Mouse (Mus musculus) thymus, adult 2 months (tissue): ENCODE data around the gene Fam214a. TPM values are rescaled to one million over a fixed set of nuclear protein-coding genes. Genes with fewer than 3 reads are reported as not detected.

Experiments used
- DNase-seq: peaks from one replicate; pipeline ENCODE4 v3.0.0; 2021
- H3K27ac ChIP-seq: fragments of 200-500 bp; 2 replicates; pipeline ENCODE4 v1.5.1; 2012; ENCODE audit warnings: low read length, control low read depth; ENCODE audit not compliant: control insufficient read depth, insufficient read depth
- H3K27me3 ChIP-seq: fragments of 200-500 bp; 2 replicates; pipeline ENCODE4 v1.6.1; 2012; ENCODE audit warnings: mild to moderate bottlenecking, low read length, moderate library complexity, mixed read lengths; ENCODE audit not compliant: control insufficient read depth, insufficient read depth
- H3K36me3 ChIP-seq: fragments of 200-500 bp; 2 replicates; pipeline ENCODE4 v1.6.1; 2012; ENCODE audit warnings: mild to moderate bottlenecking, low read length, moderate library complexity; ENCODE audit not compliant: control insufficient read depth, insufficient read depth
- H3K4me1 ChIP-seq: fragments of 200-500 bp; replicated peaks from 2 replicates; pipeline ENCODE4 v1.6.1; 2012; ENCODE audit warnings: low read length; ENCODE audit not compliant: control insufficient read depth, insufficient read depth
- H3K4me3 ChIP-seq: fragments of 200-500 bp; 2 replicates; pipeline ENCODE4 v1.5.1; 2012; ENCODE audit warnings: mild to moderate bottlenecking, low read length, control low read depth, moderate library complexity; ENCODE audit not compliant: control insufficient read depth, insufficient read depth
- CTCF ChIP-seq: fragments of 200-500 bp; IDR thresholded peaks from 2 replicates; pipeline ENCODE4 v1.5.1; 2012; ENCODE audit warnings: mild to moderate bottlenecking, control low read depth, low read length, moderate library complexity, borderline replicate concordance; ENCODE audit not compliant: control insufficient read depth, poor library complexity, insufficient read depth; ENCODE audit errors: extremely low read depth
- POLR2A ChIP-seq: fragments of 200-500 bp; IDR thresholded peaks from 2 replicates; pipeline ENCODE4 v1.6.1; 2012; ENCODE audit warnings: mild to moderate bottlenecking, low read length, control low read depth, moderate library complexity; ENCODE audit not compliant: control insufficient read depth, poor library complexity, insufficient read depth; ENCODE audit errors: extremely low read depth
- WGBS: fragments of 180-500 bp; shearing (Covaris S2); methylation state at CpG from one replicate; pipeline ENCODE4 v1.1.7; 2018; 5-methylcytosine and 5-hydroxymethylcytosine counted together
- polyA plus RNA-seq: library from polyadenylated mRNA; depleted of rRNA; stranded (reverse); fragments of >200 nt; gene quantifications from 2 replicates; pipeline ENCODE4 v1.2.3, GENCODE M21; 2012

Fam214a gene
- polyA plus RNA-seq, 1 experiment = 13.6 TPM

DNA sequence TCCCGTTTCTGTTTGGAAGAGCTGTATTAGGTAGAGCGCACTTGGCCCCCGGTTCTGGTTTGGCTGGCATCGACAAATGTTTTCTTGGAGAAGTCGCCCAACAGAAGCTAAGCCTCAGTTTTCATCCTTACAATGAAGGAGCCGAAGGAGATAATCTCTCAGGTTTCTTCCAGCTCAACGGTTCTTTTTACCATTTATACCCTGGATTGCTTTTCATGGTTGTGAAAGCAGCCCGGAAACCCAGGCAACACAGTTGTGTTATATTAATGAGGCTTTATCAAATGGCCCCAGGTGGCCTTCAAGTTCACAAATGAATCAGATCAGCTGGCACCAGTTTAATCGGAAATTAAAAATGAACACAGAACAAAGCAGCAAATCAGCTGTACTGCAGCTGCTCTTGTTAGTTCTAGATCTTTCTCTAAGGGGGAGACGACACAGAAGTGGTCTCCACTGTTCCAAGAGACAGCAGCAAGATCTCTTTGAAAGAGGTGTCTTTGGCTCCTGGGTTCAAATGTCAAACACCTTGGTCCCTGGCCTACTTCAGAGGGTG lies 27.4 kb upstream of the Fam214a start:
- Histone ChIP-seq H3K4me1 (no peaks in the 10 kb centered on the region), H3K27me3 (no peaks in the 10 kb centered on the region), H3K27ac (no peak overlapping the region), H3K4me3 (no peak overlapping the region), H3K36me3 (no peaks in the 10 kb centered on the region)
- WGBS = 92% methylated on average over 10 of the region's 10 CpGs
- DNase-seq = no peak
- TF ChIP-seq POLR2A = no peak
- TF ChIP-seq CTCF = no peak

DNA sequence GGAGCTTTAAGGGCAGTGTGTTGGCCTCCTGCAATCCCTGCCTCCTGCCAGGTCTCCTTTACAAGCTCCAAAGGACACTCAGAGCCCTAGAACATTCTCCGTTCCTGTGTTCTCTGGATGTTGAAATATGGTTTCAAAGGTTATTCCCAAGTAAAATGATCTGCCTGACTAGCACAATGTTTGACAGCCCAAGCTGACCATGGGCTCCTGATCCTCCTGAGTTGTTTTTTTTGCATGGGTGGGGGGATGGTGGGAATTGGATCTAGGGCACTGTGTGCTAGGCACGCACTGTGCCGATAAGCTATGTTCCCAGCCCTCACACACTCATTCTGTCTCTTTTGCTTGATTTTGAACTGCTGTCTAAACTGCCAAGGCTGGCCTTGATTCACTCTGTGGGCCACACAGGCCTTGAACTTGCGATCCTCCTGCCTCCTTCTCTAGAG lies 22.7 kb upstream of the Fam214a start:
- TF ChIP-seq POLR2A = no peak
- Histone ChIP-seq H3K36me3 (no peaks in the 10 kb centered on the region), H3K27me3 (no peaks in the 10 kb centered on the region), H3K4me3 (no peak overlapping the region), H3K27ac (no peak overlapping the region), H3K4me1 (no peaks in the 10 kb centered on the region)
- over 99% methylated on average over 4 of the region's 4 CpGs for WGBS
- no peak for DNase-seq

DNA sequence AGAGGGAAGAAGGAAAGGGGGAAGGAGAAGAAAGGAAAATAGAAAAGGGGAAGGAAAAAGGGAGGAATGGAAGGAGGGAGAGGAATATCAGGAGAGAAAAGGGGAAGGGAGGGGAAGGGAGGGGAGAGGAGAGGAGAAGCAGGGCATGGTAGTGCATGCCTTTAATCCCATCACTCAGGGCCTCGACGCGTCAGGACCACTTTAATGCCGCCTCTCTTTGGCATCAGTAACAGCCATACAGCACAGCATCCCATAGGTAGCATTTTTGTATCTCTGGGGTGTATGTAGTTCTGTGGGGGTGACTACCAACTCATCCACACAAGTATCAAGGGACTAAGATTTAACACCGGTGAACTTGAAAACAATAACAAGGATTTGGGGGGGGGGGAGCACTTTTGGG lies 22.0 kb upstream of the Fam214a start:
- H3K4me1 ChIP-seq = no peaks in the 10 kb centered on the region
- H3K27me3 ChIP-seq = no peaks in the 10 kb centered on the region
- TF ChIP-seq CTCF (no peak), POLR2A (no peak)
- H3K27ac ChIP-seq = no peak overlapping the region
- 96% methylated on average over 5 of the region's 5 CpGs for WGBS
- no peaks in the 10 kb centered on the region for H3K36me3 ChIP-seq
- no peak for DNase-seq
- no peak overlapping the region for H3K4me3 ChIP-seq

DNA sequence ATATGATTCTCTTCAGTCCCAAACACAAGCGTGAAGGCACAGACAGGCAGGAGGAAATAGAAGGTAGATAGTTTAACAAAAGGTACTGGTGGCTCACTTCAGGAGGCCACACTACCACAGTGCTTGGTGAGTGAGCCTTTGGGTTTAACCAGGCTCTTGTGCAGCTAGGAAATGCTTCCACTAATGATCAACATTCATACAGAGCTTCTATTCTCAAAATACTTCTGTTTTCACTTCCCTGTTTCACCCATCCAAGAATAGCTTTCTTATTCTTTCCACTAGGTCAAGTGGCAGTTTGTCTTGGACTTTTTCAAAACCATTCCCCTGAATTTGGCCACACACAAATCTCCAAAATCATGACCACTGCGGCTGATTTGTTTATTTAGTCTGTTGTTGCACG lies 17.4 kb upstream of the Fam214a start:
- H3K27ac ChIP-seq = no peak overlapping the region
- 75% methylated on average over 3 of the region's 3 CpGs for WGBS
- no peak for DNase-seq

GRCm38 (mm10) chr9:74937761-74938160 lies 14.9 kb upstream of the Fam214a start:
- Histone ChIP-seq H3K36me3 (no peaks in the 10 kb centered on the region), H3K27ac (no peak overlapping the region), H3K4me3 (no peak overlapping the region), H3K27me3 (no peaks in the 10 kb centered on the region), H3K4me1 (no peaks in the 10 kb centered on the region)
- 96% methylated on average over 3 of the region's 3 CpGs for WGBS
- DNase-seq = no peak
- no peak for TF ChIP-seq POLR2A
- no peak for TF ChIP-seq CTCF

More for the DNA sequence above, 17.4 kb upstream of the Fam214a start:
- TF ChIP-seq CTCF (no peak), POLR2A (no peak)
- no peak overlapping the region for H3K4me3 ChIP-seq
- H3K27me3 ChIP-seq = no peaks in the 10 kb centered on the region
- H3K4me1 ChIP-seq = no peaks in the 10 kb centered on the region
- no peaks in the 10 kb centered on the region for H3K36me3 ChIP-seq

GRCm38 (mm10) chr9:74938670-74939534 lies 13.8 kb upstream of the Fam214a start:
- DNase-seq = no peak
- TF ChIP-seq POLR2A = no peak
- no peak for TF ChIP-seq CTCF
- H3K27ac ChIP-seq = no peak overlapping the region
- H3K4me3 ChIP-seq = no peak overlapping the region
- H3K36me3 ChIP-seq = no peaks in the 10 kb centered on the region
- no peaks in the 10 kb centered on the region for H3K4me1 ChIP-seq
- H3K27me3 ChIP-seq = no peaks in the 10 kb centered on the region
- 93% methylated on average over 12 of the region's 12 CpGs for WGBS
